Mouse (Mus musculus) kidney, postnatal 0 days (tissue): ENCODE data around the gene Hoxb6. TPM values are rescaled to one million over a fixed set of nuclear protein-coding genes. Genes with fewer than 3 reads are reported as not detected.

Source experiments
- ATAC-seq: fragments of 200-750 bp; cut with Nextera tagmentation; replicated peaks from 2 replicates; pipeline ENCODE4 v1.8.0; 2017; ENCODE audit warnings: low read depth, moderate number of reproducible peaks, moderate TSS enrichment, moderate library complexity; ENCODE audit not compliant: low FRiP score
- DNase-seq: peaks from one replicate; pipeline ENCODE4 v3.0.0-alpha.2; 2016; ENCODE audit warnings: low spot score
- H3K27ac ChIP-seq: fragments of 300-500 bp; sonication (generic); 2 replicates; pipeline ENCODE4 v1.5.1; 2014; ENCODE audit warnings: mild to moderate bottlenecking
- H3K27me3 ChIP-seq: fragments of 300-500 bp; sonication (generic); 2 replicates; pipeline ENCODE4 v1.6.1; 2014; ENCODE audit warnings: low read length, mixed read lengths; ENCODE audit not compliant: insufficient read depth
- H3K36me3 ChIP-seq: fragments of 300-500 bp; sonication (generic); 2 replicates; pipeline ENCODE4 v1.6.1; 2014; ENCODE audit warnings: low read length, mixed read lengths; ENCODE audit not compliant: insufficient read depth
- H3K4me1 ChIP-seq: fragments of 300-500 bp; sonication (generic); replicated peaks from 2 replicates; pipeline ENCODE4 v1.6.1; 2014; ENCODE audit warnings: antibody characterized with exemption, low read length, mixed read lengths; ENCODE audit not compliant: insufficient read depth
- H3K4me2 ChIP-seq: fragments of 300-500 bp; sonication (generic); 2 replicates; pipeline ENCODE4 v1.6.1; 2014; ENCODE audit warnings: mild to moderate bottlenecking, low read length, moderate library complexity, mixed read lengths
- H3K4me3 ChIP-seq: fragments of 300-500 bp; sonication (generic); replicated peaks from 2 replicates; pipeline ENCODE4 v1.5.1; 2014; ENCODE audit warnings: low read depth, low read length
- H3K9ac ChIP-seq: fragments of 300-500 bp; sonication (generic); 2 replicates; pipeline ENCODE4 v1.6.1; 2014; ENCODE audit warnings: low read depth, low read length
- H3K9me3 ChIP-seq: fragments of 300-500 bp; sonication (generic); replicated peaks from 2 replicates; pipeline ENCODE4 v1.6.1; 2016; ENCODE audit warnings: low read length, inconsistent platforms, mixed read lengths
- CTCF ChIP-seq: IDR thresholded peaks from 2 replicates; pipeline ENCODE4 v1.5.1; 2016; ENCODE audit warnings: antibody characterized with exemption, low read depth, mild to moderate bottlenecking, moderate library complexity
- WGBS: fragments of 180-500 bp; shearing (Covaris S2); extraction: QIAGEN DNeasy Blood & Tissue Kit; methylation state at CpG from one replicate; pipeline ENCODE4 v1.1.7; 2014; 5-methylcytosine and 5-hydroxymethylcytosine counted together
- polyA plus RNA-seq: library from polyadenylated mRNA; unstranded; fragments of >200 nt; fragmentation: Nextera tagmentation; extraction: Ambion mirVana; gene quantifications from 2 replicates; pipeline ENCODE4 v1.2.1, GENCODE M21; 2015

The Hoxb6 gene
- polyA plus RNA-seq, 1 experiment from 2014 or later: 45.0 TPM

DNA sequence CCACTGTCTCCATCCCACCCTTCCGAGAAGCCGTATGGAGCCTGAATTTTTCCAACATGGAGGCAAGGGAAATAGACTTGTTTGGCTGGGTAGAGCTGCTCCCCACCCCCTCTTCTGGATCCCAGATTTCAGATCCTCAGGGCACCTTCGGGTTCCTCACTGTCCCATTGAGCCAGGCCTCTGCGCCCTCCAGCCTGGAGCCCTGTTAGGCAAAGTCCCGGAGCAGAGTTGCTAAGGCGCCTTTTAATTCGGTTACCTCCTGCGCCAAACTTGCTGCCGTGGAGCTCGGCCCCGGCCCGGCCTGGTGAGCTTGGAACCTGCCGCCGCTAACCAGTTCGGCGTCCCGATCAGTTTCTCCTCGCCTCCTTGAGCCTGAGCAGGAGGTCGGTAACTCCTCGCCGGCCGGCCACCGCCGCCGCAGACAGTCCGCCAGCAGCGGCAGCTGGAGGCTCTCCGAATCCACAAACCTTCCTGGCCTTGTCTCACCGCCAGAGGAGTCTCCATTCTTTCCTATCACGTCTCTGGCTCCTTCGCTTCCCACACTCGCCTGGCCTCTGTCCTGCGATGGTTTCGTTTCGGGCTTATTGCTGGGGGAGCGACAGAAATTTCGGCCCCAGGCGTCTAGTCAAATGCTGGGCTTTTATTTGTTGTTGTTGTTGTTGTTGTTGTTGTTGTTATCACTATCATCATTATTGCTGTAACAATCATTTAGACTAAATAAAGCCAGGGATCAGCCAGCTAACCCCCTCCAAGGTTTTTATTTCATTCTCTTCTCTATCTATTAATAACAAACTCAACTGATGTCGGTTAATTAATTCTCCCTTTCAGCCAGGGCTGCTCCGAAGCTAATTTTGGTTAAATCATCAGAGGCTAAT lies 49.7 kb downstream of the Hoxb6 start:
- WGBS: 3% methylated on average over 40 of the region's 40 CpGs
- H3K9ac ChIP-seq: peak overlapping the region; percentile 73
- H3K4me3 ChIP-seq: peak overlapping the region; percentile 33
- H3K27me3 ChIP-seq: no peaks in the 10 kb centered on the region
- ATAC-seq (peak; percentile 3; the same call in 1 of the 2 replicates), DNase-seq (peak; percentile 90)
- H3K4me1 ChIP-seq: peaks cover 72% of the 10 kb centered on the region
- peak overlapping the region; percentile 82 for H3K4me2 ChIP-seq
- H3K36me3 ChIP-seq: peaks cover 20% of the 10 kb centered on the region
- no peaks in the 10 kb centered on the region for H3K9me3 ChIP-seq
- peak overlapping the region; percentile 95 for H3K27ac ChIP-seq
- peak; percentile 10; the same call in 1 of the 2 replicates for TF ChIP-seq CTCF

DNA sequence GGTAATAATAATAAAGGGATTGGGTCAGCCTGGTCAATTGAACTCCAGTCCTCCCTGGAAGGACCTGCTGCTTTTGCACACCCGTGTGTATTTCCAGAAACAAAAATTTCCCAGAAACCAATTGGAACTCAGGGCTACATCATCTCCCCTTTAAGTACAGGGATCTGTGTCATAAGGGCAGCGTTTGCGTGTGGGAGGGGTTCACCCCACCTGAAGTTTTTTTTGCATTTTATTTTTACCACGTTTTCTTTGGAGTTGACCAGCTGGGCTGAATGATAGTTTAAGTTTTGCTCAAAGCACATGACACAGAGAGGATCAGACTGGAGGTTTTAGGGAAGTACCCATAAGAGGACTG lies 50.3 kb downstream of the Hoxb6 start:
- H3K27ac ChIP-seq: peak overlapping the region; percentile 95
- peaks cover 71% of the 10 kb centered on the region for H3K4me1 ChIP-seq
- no peaks in the 10 kb centered on the region for H3K9me3 ChIP-seq
- no peak for TF ChIP-seq CTCF
- 0 out of 2 replicates have a peak overlapping the region, but pooled peaks have one; percentile 33 for H3K4me3 ChIP-seq
- H3K4me2 ChIP-seq: peak overlapping the region; percentile 82
- H3K9ac ChIP-seq: peak overlapping the region; percentile 73; the same call in 1 of the 2 replicates
- DNase-seq (peak; percentile 47), ATAC-seq (no peak)
- WGBS: 14% methylated on average over 4 of the region's 4 CpGs
- no peaks in the 10 kb centered on the region for H3K27me3 ChIP-seq
- H3K36me3 ChIP-seq: peaks cover 20% of the 10 kb centered on the region

DNA sequence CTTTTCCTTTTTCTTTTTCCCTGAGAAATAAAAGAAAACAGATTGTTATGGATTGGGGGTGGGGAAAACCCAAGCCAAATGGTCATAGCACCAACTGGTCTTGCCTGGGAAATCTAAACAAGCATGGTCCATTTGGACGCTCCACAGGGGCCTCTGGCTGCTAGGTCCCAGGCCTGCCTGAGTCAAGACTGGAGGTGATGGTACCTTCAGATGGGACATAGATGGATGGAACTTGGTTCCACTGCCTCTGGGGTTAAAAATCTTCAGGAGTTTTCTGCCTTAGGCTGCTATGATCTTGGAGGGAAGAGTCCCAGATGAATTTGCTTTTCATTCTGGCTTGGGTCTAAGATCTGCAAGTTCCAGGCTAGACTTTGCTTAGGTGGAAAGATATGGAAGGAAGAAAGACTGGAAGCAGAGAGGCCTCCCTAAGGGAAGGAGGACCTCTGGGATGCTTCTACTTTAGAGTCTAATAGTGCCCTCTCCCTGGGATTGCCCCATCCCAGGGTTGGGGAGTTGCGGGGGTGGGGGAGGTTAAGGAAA lies 51.0 kb downstream of the Hoxb6 start:
- DNase-seq: peak; percentile 35
- Histone ChIP-seq H3K9ac (peak overlapping the region; percentile 55), H3K9me3 (no peaks in the 10 kb centered on the region), H3K4me2 (peak overlapping the region; percentile 82), H3K27ac (peak overlapping the region; percentile 95), H3K4me1 (peaks cover 70% of the 10 kb centered on the region), H3K27me3 (no peaks in the 10 kb centered on the region), H3K4me3 (no peak overlapping the region), H3K36me3 (peaks cover 20% of the 10 kb centered on the region)
- WGBS: 39% methylated on average over 2 of the region's 2 CpGs
- ATAC-seq: no peak
- TF ChIP-seq CTCF: no peak

DNA sequence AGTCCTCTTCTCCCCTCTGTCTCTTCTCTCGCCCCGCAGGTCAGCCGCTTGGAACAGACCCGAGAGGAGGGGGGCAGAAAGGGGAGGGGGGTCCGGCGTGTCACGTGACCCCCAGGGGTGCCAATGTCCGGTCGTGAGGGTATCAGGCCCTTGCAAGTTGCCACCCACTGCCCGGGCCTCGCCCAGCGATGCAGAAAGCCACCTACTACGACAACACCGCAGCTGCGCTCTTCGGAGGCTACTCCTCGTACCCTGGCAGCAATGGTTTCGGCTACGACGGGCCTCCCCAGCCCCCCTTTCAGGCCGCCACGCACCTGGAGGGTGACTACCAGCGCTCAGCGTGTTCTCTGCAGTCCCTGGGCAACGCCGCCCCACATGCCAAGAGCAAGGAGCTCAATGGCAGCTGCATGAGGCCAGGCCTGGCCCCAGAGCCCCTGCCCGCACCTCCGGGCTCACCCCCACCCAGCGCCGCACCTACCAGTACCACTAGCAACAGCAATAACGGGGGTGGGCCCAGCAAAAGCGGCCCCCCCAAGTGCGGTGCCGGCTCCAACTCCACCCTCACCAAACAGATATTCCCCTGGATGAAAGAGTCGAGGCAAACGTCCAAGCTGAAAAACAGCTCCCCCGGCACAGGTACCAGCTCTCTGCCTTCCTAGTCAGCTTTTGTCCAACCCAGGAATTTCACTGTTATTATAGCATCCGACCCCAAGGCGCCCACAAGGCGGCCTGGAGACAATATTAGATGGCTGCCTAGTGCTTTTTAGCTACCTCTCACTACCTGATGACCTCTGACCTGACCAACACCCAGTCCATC lies 52.0 kb downstream of the Hoxb6 start:
- H3K36me3 ChIP-seq: peaks cover 20% of the 10 kb centered on the region
- H3K4me3 ChIP-seq: 0 out of 2 replicates have a peak overlapping the region, but pooled peaks have one; percentile 25
- WGBS: 24% methylated on average over 39 of the region's 40 CpGs
- H3K9ac ChIP-seq: peak overlapping the region; percentile 55
- H3K4me1 ChIP-seq: peaks cover 66% of the 10 kb centered on the region
- H3K9me3 ChIP-seq: no peaks in the 10 kb centered on the region
- peak overlapping the region; percentile 95 for H3K27ac ChIP-seq
- no peaks in the 10 kb centered on the region for H3K27me3 ChIP-seq
- H3K4me2 ChIP-seq: peak overlapping the region; percentile 82
- TF ChIP-seq CTCF: no peak
- DNase-seq: peak; percentile 53
- no peak for ATAC-seq

DNA sequence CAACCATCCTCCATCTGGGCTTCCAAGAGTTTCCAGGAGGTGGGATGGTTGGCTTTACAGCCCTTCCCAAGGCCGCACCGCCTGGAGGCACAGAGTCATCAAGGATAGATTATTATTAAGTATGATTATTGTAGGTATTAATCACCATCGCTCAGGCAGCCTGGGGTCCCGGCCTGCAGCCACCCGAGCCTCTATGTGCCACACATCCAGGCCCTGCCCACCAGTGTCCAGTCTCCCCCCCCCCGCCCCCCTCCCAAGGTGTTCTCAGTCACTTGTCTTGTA lies 52.5 kb downstream of the Hoxb6 start:
- TF ChIP-seq CTCF: no peak
- H3K4me3 ChIP-seq: peak overlapping the region; percentile 25; the same call in 1 of the 2 replicates
- peak overlapping the region; percentile 82 for H3K4me2 ChIP-seq
- H3K27me3 ChIP-seq: no peaks in the 10 kb centered on the region
- H3K9me3 ChIP-seq: no peaks in the 10 kb centered on the region
- peak overlapping the region; percentile 55 for H3K9ac ChIP-seq
- peaks cover 20% of the 10 kb centered on the region for H3K36me3 ChIP-seq
- no peak for ATAC-seq
- peak overlapping the region; percentile 95 for H3K27ac ChIP-seq
- 24% methylated on average over 6 of the region's 6 CpGs for WGBS
- H3K4me1 ChIP-seq: peaks cover 61% of the 10 kb centered on the region
- peak; percentile 40 for DNase-seq

DNA sequence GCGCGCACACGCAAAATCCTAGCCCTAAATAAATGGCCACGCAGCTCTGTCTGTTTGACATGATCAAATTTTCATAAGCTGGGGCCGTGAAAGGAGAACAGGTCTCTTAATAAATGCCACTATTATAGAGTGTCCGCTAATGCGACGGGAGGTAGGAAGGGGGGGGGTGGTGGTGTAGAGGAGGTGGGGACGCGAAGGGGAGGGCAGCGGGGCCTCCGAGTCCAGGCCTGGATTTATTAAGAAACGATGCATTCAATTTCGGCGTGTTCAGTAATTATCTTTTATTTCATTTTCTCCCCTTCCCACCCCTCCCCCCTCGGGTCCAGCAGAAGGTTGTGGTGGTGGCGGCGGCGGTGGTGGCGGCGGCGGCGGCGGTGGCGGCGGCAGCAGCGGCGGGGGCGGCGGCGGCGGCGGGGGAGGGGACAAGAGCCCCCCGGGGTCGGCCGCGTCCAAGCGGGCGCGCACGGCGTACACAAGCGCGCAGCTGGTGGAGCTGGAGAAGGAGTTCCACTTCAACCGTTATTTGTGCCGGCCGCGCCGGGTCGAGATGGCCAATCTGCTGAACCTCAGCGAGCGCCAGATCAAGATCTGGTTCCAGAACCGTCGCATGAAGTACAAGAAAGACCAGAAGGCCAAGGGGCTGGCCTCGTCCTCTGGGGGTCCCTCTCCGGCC lies 53.1 kb downstream of the Hoxb6 start:
- no peak for ATAC-seq
- Histone ChIP-seq H3K27ac (peak overlapping the region; percentile 95), H3K4me3 (peak overlapping the region; percentile 25), H3K4me2 (peak overlapping the region; percentile 82), H3K9ac (peak overlapping the region; percentile 55), H3K36me3 (peaks cover 20% of the 10 kb centered on the region), H3K27me3 (no peaks in the 10 kb centered on the region), H3K4me1 (peaks cover 56% of the 10 kb centered on the region), H3K9me3 (no peaks in the 10 kb centered on the region)
- peak; percentile 63 for DNase-seq
- no peak for TF ChIP-seq CTCF
- 10% methylated on average over 50 of the region's 56 CpGs for WGBS
